7 mouse cellular contexts compared by ENCODE assay signal in the genomic region with DNA sequence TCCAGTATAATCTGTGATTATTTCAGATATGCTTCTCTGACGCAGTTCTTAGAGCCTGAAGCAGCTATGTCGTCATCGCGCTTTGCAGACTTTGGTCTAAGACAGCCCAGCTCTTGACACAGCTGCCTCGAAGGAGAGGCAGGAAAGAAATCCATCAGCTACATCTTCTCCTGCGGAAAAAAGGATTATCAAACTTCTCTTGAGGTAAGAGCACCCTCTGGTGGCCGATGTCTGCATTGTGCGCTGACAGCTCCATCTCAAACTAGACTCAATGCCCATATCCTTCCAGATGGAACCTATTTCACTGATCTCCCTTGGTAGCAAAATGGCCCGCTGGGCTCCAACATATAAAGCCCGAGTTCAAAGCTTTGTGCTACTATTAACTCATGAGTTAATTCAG.
A peak's percentile ranks its signal among the peaks of the same experiment; 100 is the strongest.
DNase-seq lines count a peak whose midpoint lies in the region; ATAC-seq and TF ChIP-seq lines count a peak whose summit lies in the region.

No protein-coding gene starts in this region.

- peak; percentile 89 for TF ChIP-seq CTCF in cortical plate, adult 2 months (IDR thresholded peaks at IDR 0.05; ENCODE audit: extremely low read depth, insufficient read depth, low read length)

- no peaks in the 10 kb centered on the region for H3K9me3 ChIP-seq in midbrain, embryonic 13.5 days

- H3K27me3 ChIP-seq in midbrain, embryonic 13.5 days = no peaks in the 10 kb centered on the region

- H3K36me3 ChIP-seq in midbrain, embryonic 13.5 days = no peaks in the 10 kb centered on the region

- no peak overlapping the region; the same call in 1 of the 2 replicates for H3K4me3 ChIP-seq in cortical plate, adult 2 months (ENCODE audit: insufficient read depth, low read length)
- H3K4me3 ChIP-seq in midbrain, embryonic 13.5 days (replicated peaks) = no peak overlapping the region

- peak; percentile 26 for DNase-seq in adrenal gland, adult 8-10 months
- peak; percentile 57 for DNase-seq in gastrocnemius, postnatal 14 days
- peak; percentile 49 for DNase-seq in induced T-regulatory cell, adult 2 months (ENCODE audit: low read depth)
- peak; percentile 77 to 82 for DNase-seq in left cerebral cortex, postnatal 10 days (ENCODE audit: extremely low spot score in 1 of 2, low spot score in 2 of 2)
- peak; percentile 3 for DNase-seq in spleen, postnatal 36 days (ENCODE audit: low spot score in 2 of 2)

- WGBS in midbrain, embryonic 13.5 days = 12% methylated on average over 10 of the region's 10 CpGs

- H3K9ac ChIP-seq in midbrain, embryonic 13.5 days (replicated peaks) = no peak overlapping the region

- intact Hi-C loops in gastrocnemius, postnatal 14 days (cut with DNase I; ENCODE audit: low total_unique reads) = loop anchor here (10.0 kb wide), 1 partner anchor 170 kb away; no protein-coding TSS in a partner anchor
- intact Hi-C loops in left cerebral cortex, postnatal 10 days (cut with DNase I) = loop anchor here (1.0 to 10.0 kb wide), 3 partner anchors 290 to 466 kb away; no protein-coding TSS in a partner anchor

- peak; percentile 74 for ATAC-seq in midbrain, embryonic 13.5 days

- no peak overlapping the region for H3K27ac ChIP-seq in cortical plate, adult 2 months (ENCODE audit: insufficient read depth, low read length)
- H3K27ac ChIP-seq in midbrain, embryonic 13.5 days = no peak overlapping the region

- peak overlapping the region; percentile 36; the same call in 1 of the 2 replicates for H3K4me2 ChIP-seq in midbrain, embryonic 13.5 days (replicated peaks)

- no peaks in the 10 kb centered on the region for H3K4me1 ChIP-seq in cortical plate, adult 2 months (ENCODE audit: control insufficient read depth, insufficient read depth, low read length)
- H3K4me1 ChIP-seq in midbrain, embryonic 13.5 days (replicated peaks) = no peaks in the 10 kb centered on the region

- TF ChIP-seq POLR2A in cortical plate, adult 2 months (IDR thresholded peaks at IDR 0.05; ENCODE audit: extremely low read depth, insufficient read depth, low read length) = no peak

Comparison
In these comparisons a context has a peak if more than half of its experiments do, and no peak if none do; other contexts are left out.
1. DNase-seq: peak in every context shown above with its lines; median percentile 80 in left cerebral cortex, postnatal 10 days; 57 in gastrocnemius, postnatal 14 days; 49 in induced T-regulatory cell, adult 2 months; 26 in adrenal gland, adult 8-10 months; 3 in spleen, postnatal 36 days.